Mouse (Mus musculus) E14TG2a.4 (cell line): ENCODE measurements around the gene Prkd2.

Experiments used
- CTCF ChIP-seq: conservative IDR thresholded peaks from 2 replicates; pipeline ENCODE4 v1.5.1; 2014; ENCODE audit warnings: low read length
- NANOG ChIP-seq: IDR thresholded peaks from 2 replicates; pipeline ENCODE4 v1.6.1; 2014; ENCODE audit warnings: borderline replicate concordance, low read length, mixed read lengths

- TF ChIP-seq CTCF (no peak), NANOG (no peak)
These were observed 61.5 kb downstream of the Prkd2 start for GRCm38 (mm10) chr7:16904120-16904675.
